Mouse (Mus musculus): ENCODE measurements around the gene Tgif1.

- no peak for TF ChIP-seq CTCF (IDR thresholded peaks at IDR 0.05; ENCODE audit: borderline replicate concordance, control insufficient read depth, extremely low read depth, insufficient read depth, low read length, poor library complexity)
- TF ChIP-seq POLR2A (IDR thresholded peaks at IDR 0.05; ENCODE audit: control insufficient read depth, extremely low read depth, insufficient read depth, low read length, poor library complexity): no peak
Observed at GRCm38 (mm10) chr17:70826227-70826626, 27.1 kb downstream of the Tgif1 start.
